Mouse (Mus musculus) MEL (cell line): Measurements from ENCODE around the gene Fscn3. TPM values are rescaled to one million over a fixed set of nuclear protein-coding genes. Genes with fewer than 3 reads are reported as not detected.

Experiments used
- DNase-seq: peaks from one replicate; pipeline ENCODE4 v3.0.0; 2011; ENCODE audit warnings: low read depth, low spot score
- H3K27ac ChIP-seq: 2 replicates; pipeline ENCODE4 v1.5.1; 2012; ENCODE audit warnings: low read depth, mild to moderate bottlenecking, control low read depth, low read length, moderate library complexity; ENCODE audit not compliant: control insufficient read depth
- H3K27me3 ChIP-seq, 2 experiments: fragments of 150-350 bp in 1 of 2; sonication (generic) in 1 of 2; 2 replicates each; pipeline ENCODE4 v1.6.1; 2012; ENCODE audit warnings: low read length in 2 of 2, mild to moderate bottlenecking in 2 of 2, improper control_type of control experiment in 1 of 2, moderate library complexity in 1 of 2; ENCODE audit not compliant: insufficient read depth in 2 of 2, control insufficient read depth in 1 of 2
- H3K36me3 ChIP-seq, 2 experiments: 2 replicates each; pipeline ENCODE4 v1.6.1; 2012 to 2014; ENCODE audit warnings: low read length in 2 of 2, improper control_type of control experiment in 1 of 2, inconsistent platforms in 1 of 2, mild to moderate bottlenecking in 1 of 2; ENCODE audit not compliant: insufficient read depth in 2 of 2, control insufficient read depth in 1 of 2
- H3K4me1 ChIP-seq, 2 experiments: fragments of 150-350 bp in 1 of 2; sonication (generic) in 1 of 2; 2 replicates each; pipeline ENCODE4 v1.6.1; 2012; ENCODE audit warnings: low read length in 2 of 2, improper control_type of control experiment in 1 of 2, mild to moderate bottlenecking in 1 of 2; ENCODE audit not compliant: insufficient read depth in 2 of 2, control insufficient read depth in 1 of 2
- H3K4me3 ChIP-seq, 2 experiments: fragments of 150-350 bp in 1 of 2; sonication (generic) in 1 of 2; 2 replicates each; pipeline ENCODE4 v1.5.1; 2012; ENCODE audit warnings: low read depth in 2 of 2, low read length in 2 of 2, mild to moderate bottlenecking in 2 of 2, moderate library complexity in 2 of 2, control low read depth in 1 of 2, improper control_type of control experiment in 1 of 2; ENCODE audit not compliant: control insufficient read depth in 1 of 2, insufficient read depth in 1 of 2
- H3K79me2 ChIP-seq: 2 replicates; pipeline ENCODE4 v1.6.1; 2012; ENCODE audit warnings: mild to moderate bottlenecking, low read length, moderate library complexity; ENCODE audit not compliant: control insufficient read depth, poor library complexity, insufficient read depth
- H3K9ac ChIP-seq: 2 replicates; pipeline ENCODE4 v1.6.1; 2012; ENCODE audit warnings: low read depth, mild to moderate bottlenecking, control low read depth, low read length, moderate library complexity; ENCODE audit not compliant: control insufficient read depth, poor library complexity, severe bottlenecking
- H3K9me3 ChIP-seq: fragments of 150-350 bp; sonication (generic); replicated peaks from 2 replicates; pipeline ENCODE4 v1.6.1; 2012; ENCODE audit warnings: mild to moderate bottlenecking, low read length, improper control_type of control experiment, moderate library complexity; ENCODE audit not compliant: insufficient read depth
- CHD1 ChIP-seq: IDR thresholded peaks from 2 replicates; pipeline ENCODE4 v1.6.1; 2012; ENCODE audit warnings: low read depth, mild to moderate bottlenecking, inconsistent platforms, low read length, improper control_type of control experiment
- CHD2 ChIP-seq: IDR thresholded peaks from 2 replicates; pipeline ENCODE4 v1.6.1; 2011; ENCODE audit warnings: low read length, improper control_type of control experiment
- GABPA ChIP-seq: IDR thresholded peaks from 2 replicates; pipeline ENCODE4 v1.6.1; 2012; ENCODE audit warnings: low read depth, mild to moderate bottlenecking, inconsistent platforms, low read length, improper control_type of control experiment, moderate library complexity
- GATA1 ChIP-seq: IDR thresholded peaks from 2 replicates; pipeline ENCODE4 v1.6.1; 2011; ENCODE audit warnings: low read depth, low read length, improper control_type of control experiment
- HCFC1 ChIP-seq: IDR thresholded peaks from 2 replicates; pipeline ENCODE4 v1.6.1; 2012; ENCODE audit warnings: low read depth, mild to moderate bottlenecking, inconsistent platforms, low read length, improper control_type of control experiment, moderate library complexity
- JUND ChIP-seq: IDR thresholded peaks from 2 replicates; pipeline ENCODE4 v1.6.1; 2011; ENCODE audit warnings: low read depth, mild to moderate bottlenecking, improper control_type of control experiment, low read length
- MEF2A ChIP-seq: IDR thresholded peaks from 2 replicates; pipeline ENCODE4 v1.6.1; 2014; ENCODE audit warnings: low read depth, mild to moderate bottlenecking, inconsistent platforms, low read length, improper control_type of control experiment; ENCODE audit not compliant: poor library complexity, insufficient replicate concordance, severe bottlenecking; ENCODE audit errors: extremely low read depth
- MXI1 ChIP-seq: IDR thresholded peaks from 2 replicates; pipeline ENCODE4 v1.6.1; 2011; ENCODE audit warnings: mild to moderate bottlenecking, low read depth, low read length, improper control_type of control experiment
- NELFE ChIP-seq: IDR thresholded peaks from 2 replicates; pipeline ENCODE4 v1.6.1; 2011; ENCODE audit warnings: low read depth, low read length, improper control_type of control experiment
- NRF1 ChIP-seq: IDR thresholded peaks from 2 replicates; pipeline ENCODE4 v1.6.1; 2014; ENCODE audit warnings: low read depth, mild to moderate bottlenecking, inconsistent platforms, low read length, improper control_type of control experiment, moderate library complexity; ENCODE audit not compliant: poor library complexity, insufficient read depth, severe bottlenecking
- POLR2A ChIP-seq, 2 experiments: IDR thresholded peaks; 2 replicates each; pipeline ENCODE4 v1.6.1; 2011 to 2012; ENCODE audit warnings: low read length in 2 of 2, mild to moderate bottlenecking in 2 of 2, control low read depth in 1 of 2, improper control_type of control experiment in 1 of 2, low read depth in 1 of 2, moderate library complexity in 1 of 2; ENCODE audit not compliant: control insufficient read depth in 1 of 2, insufficient read depth in 1 of 2, poor library complexity in 1 of 2
- POLR2AphosphoS2 ChIP-seq: IDR thresholded peaks from 2 replicates; pipeline ENCODE4 v1.6.1; 2011; ENCODE audit warnings: low read length, improper control_type of control experiment
- POLR2AphosphoS5 ChIP-seq: IDR thresholded peaks from 2 replicates; pipeline ENCODE4 v1.6.1; 2012; ENCODE audit warnings: low read depth, borderline replicate concordance, mild to moderate bottlenecking, inconsistent platforms, low read length, moderate library complexity, mixed read lengths
- RAD21 ChIP-seq: IDR thresholded peaks from 2 replicates; pipeline ENCODE4 v1.6.1; 2011; ENCODE audit warnings: mild to moderate bottlenecking, low read depth, low read length, improper control_type of control experiment
- RCOR1 ChIP-seq: IDR thresholded peaks from 2 replicates; pipeline ENCODE4 v1.6.1; 2012; ENCODE audit warnings: low read depth, mild to moderate bottlenecking, inconsistent platforms, low read length, improper control_type of control experiment
- SMC3 ChIP-seq: IDR thresholded peaks from 2 replicates; pipeline ENCODE4 v1.6.1; 2011; ENCODE audit warnings: low read depth, low read length, improper control_type of control experiment
- TBP ChIP-seq: IDR thresholded peaks from 2 replicates; pipeline ENCODE4 v1.8.0; 2011; ENCODE audit warnings: low read depth, low read length, improper control_type of control experiment
- TCF12 ChIP-seq: IDR thresholded peaks from 2 replicates; pipeline ENCODE4 v1.6.1; 2014; ENCODE audit warnings: low read depth, mild to moderate bottlenecking, inconsistent platforms, low read length, improper control_type of control experiment, moderate library complexity
- UBTF ChIP-seq: IDR thresholded peaks from 2 replicates; pipeline ENCODE4 v1.6.1; 2012; ENCODE audit warnings: low read depth, mild to moderate bottlenecking, inconsistent platforms, low read length, improper control_type of control experiment, moderate library complexity, borderline replicate concordance; ENCODE audit not compliant: insufficient read depth
- ZKSCAN1 ChIP-seq: IDR thresholded peaks from 2 replicates; pipeline ENCODE4 v1.6.1; 2012; ENCODE audit warnings: low read depth, mild to moderate bottlenecking, inconsistent platforms, low read length, improper control_type of control experiment, moderate library complexity
- ZMIZ1 ChIP-seq: IDR thresholded peaks from 2 replicates; pipeline ENCODE4 v1.6.1; 2012; ENCODE audit warnings: low read depth, mild to moderate bottlenecking, inconsistent platforms, low read length, improper control_type of control experiment, moderate library complexity
- ZNF384 ChIP-seq: IDR thresholded peaks from 2 replicates; pipeline ENCODE4 v1.6.1; 2012; ENCODE audit warnings: low read depth, mild to moderate bottlenecking, inconsistent platforms, low read length, improper control_type of control experiment
- polyA plus RNA-seq, 2 experiments: library from polyadenylated mRNA; stranded (reverse) in 1 of 2; unstranded in 1 of 2; fragments of >175 nt in 1 of 2; fragments of >200 nt in 1 of 2; gene quantifications; 2 replicates each; pipeline versions ENCODE4 v1.2.1 to v1.2.4; 2012; ENCODE audit warnings: low replicate concordance in 2 of 2, low read depth in 1 of 2; ENCODE audit not compliant: insufficient read length in 2 of 2, insufficient read depth in 1 of 2, missing spikeins in 1 of 2
- total RNA-seq: library from RNA; depleted of rRNA; stranded (reverse); fragments of 300-350 nt; gene quantifications from 2 replicates; pipeline ENCODE4 v1.2.3, GENCODE M21; 2012

The Fscn3 gene
- total and polyA plus RNA-seq, 3 experiments: not detected

DNA sequence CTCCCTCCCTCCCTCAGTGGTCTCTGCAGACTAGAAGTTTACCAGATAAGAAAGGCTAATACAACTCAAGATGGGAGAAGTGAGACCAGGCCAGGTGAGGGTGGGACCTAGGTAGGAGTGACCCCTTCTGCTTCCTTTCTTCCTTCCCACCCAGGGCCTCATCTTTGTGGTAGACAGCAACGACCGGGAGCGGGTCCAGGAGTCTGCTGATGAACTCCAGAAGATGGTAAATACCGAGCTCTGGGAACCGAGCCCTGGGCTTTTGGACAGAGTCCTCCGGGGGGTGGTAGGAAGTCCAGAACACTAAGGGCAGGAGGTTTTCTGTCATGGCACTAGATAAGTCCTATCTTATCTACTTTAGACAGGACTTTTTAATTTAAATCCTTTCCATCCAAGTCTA is 2.6 kb upstream of the Fscn3 start:
- H3K9ac ChIP-seq: no peak overlapping the region
- peaks cover 13% of the 10 kb centered on the region for H3K79me2 ChIP-seq
- H3K4me1 ChIP-seq: peaks cover under 1 to 26% of the 10 kb centered on the region in 2 experiments
- no peak overlapping the region for H3K4me3 ChIP-seq
- no peaks in the 10 kb centered on the region for H3K27me3 ChIP-seq
- H3K27ac ChIP-seq: no peak overlapping the region
- DNase-seq: no peak
- TF ChIP-seq RCOR1: no peak
- TF ChIP-seq NRF1: no peak
- TF ChIP-seq POLR2AphosphoS2: no peak
- no peak for TF ChIP-seq ZKSCAN1
- TF ChIP-seq TBP: no peak
- no peak for TF ChIP-seq NELFE
- TF ChIP-seq HCFC1: no peak
- TF ChIP-seq GATA1: no peak
- no peak for TF ChIP-seq MXI1
- no peak for TF ChIP-seq ZNF384
- no peak for TF ChIP-seq CHD1
- TF ChIP-seq ZMIZ1: no peak
- no peak for TF ChIP-seq JUND
- TF ChIP-seq RAD21: no peak
- no peak for TF ChIP-seq UBTF
- TF ChIP-seq CHD2: no peak
- no peak for TF ChIP-seq GABPA
- no peak for TF ChIP-seq TCF12
- no peak for TF ChIP-seq SMC3
- no peak for TF ChIP-seq POLR2A (IDR thresholded peaks at IDR 0.05; ENCODE audit: control insufficient read depth in 1 of 2, insufficient read depth in 1 of 2, low read depth in 1 of 2, low read length in 2 of 2, poor library complexity in 1 of 2)
- H3K36me3 ChIP-seq: peaks cover 0 to 14% of the 10 kb centered on the region in 2 experiments; a peak in 2 of 4 replicates
- H3K9me3 ChIP-seq: no peaks in the 10 kb centered on the region

DNA sequence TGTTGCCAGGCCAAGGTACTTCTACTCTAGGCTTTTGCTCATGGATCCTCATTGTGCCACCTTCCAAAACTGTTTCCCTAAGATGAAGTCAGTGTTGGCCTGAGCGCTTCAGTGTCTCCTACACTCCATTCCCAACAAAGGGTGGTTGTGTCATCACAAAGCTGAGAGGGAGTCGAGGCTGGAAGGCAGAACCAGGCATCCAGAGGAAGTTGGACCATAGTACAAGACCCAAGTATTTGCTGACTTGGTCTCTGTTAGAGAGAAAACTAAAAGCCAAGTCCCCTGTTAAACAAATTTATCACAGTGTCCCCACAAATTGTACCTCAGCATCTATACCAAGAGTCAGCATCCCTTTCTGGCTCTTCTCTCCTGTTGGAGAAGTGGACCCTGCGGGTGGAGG is 701 bp downstream of the Fscn3 start, which contains the start of gene Gcc1:
TSS of gene Gcc1 (minus strand) at position 101 of the 400 bp plus-strand sequence.
- Histone ChIP-seq H3K27ac (no peak within 1 kb of the TSS), H3K9ac (no peak within 1 kb of the TSS), H3K79me2 (peaks cover 2% of the 10 kb centered on the region), H3K9me3 (no peaks in the 10 kb centered on the region), H3K4me1 (peaks cover 0 to 10% of the 10 kb centered on the region in 2 experiments; a peak in 3 of 4 replicates), H3K4me3 (no peak within 1 kb of the TSS)
- TF ChIP-seq RAD21 (no peak), MEF2A (no peak), GABPA (no peak), GATA1 (no peak), JUND (no peak), POLR2AphosphoS5 (no peak)
- TF ChIP-seq, all 39 proteins: peak for 0
- Histone ChIP-seq H3K36me3 (peaks cover 0 to 6% of the 10 kb centered on the region in 2 experiments; a peak in 2 of 4 replicates), H3K27me3 (no peaks in the 10 kb centered on the region)
- DNase-seq: no peak
